Mouse (Mus musculus) right cerebral cortex, postnatal 10 days (tissue): ENCODE measurements at regions not wholly inside any gene's neighbourhood (a gene's known extent, or its start where the extent isn't known, plus 50 kb on each side); places are given as distances from the start of the nearest gene placed in this dataset.
A peak's percentile ranks its signal among the peaks of the same experiment; 100 is the strongest.

ENCODE experiments used
- DNase-seq, 2 experiments: peaks; one replicate each; pipeline ENCODE4 v3.0.0; 2021; ENCODE audit warnings: low spot score in 2 of 2

GRCm38 (mm10) chr1:6059090-6059489, 1251.4 kb downstream of the Gm37988 start:
- no peak for DNase-seq

- no peak for DNase-seq
Measured at GRCm38 (mm10) chr1:6076543-6076942, 1268.9 kb downstream of the Gm37988 start.

GRCm38 (mm10) chr1:6081876-6082275, 1274.2 kb downstream of the Gm37988 start:
- DNase-seq = no peak

- no peak for DNase-seq
Measured at GRCm38 (mm10) chr1:6094162-6094934, 1286.7 kb downstream of the Gm37988 start.

- no peak for DNase-seq
Measured at GRCm38 (mm10) chr1:6117557-6117956, 1309.9 kb downstream of the Gm37988 start.

- peak; percentile 22 to 40 for DNase-seq
Measured at GRCm38 (mm10) chr1:6135066-6135465, 1327.4 kb downstream of the Gm37988 start.

- DNase-seq = no peak
Measured at GRCm38 (mm10) chr1:6140245-6140644, 1332.6 kb downstream of the Gm37988 start.

- DNase-seq = no peak
Measured at GRCm38 (mm10) chr1:6142816-6143215, 1335.1 kb downstream of the Gm37988 start.

- no peak for DNase-seq
Measured at GRCm38 (mm10) chr1:6143891-6144290, 1336.2 kb downstream of the Gm37988 start.

GRCm38 (mm10) chr1:6152436-6152835, 1344.7 kb downstream of the Gm37988 start:
- DNase-seq = peak; percentile 29 to 51
